Mouse (Mus musculus) embryonic fibroblast, embryonic 13.5 days (primary cell): ENCODE measurements at regions not wholly inside any gene's neighbourhood (a gene's known extent, or its start where the extent isn't known, plus 50 kb on each side); places are given as distances from the start of the nearest gene placed in this dataset.

ENCODE experiments used
- H3K27ac ChIP-seq: 2 replicates; pipeline ENCODE4 v1.5.1; 2012; ENCODE audit warnings: low read length, control low read depth, inconsistent platforms; ENCODE audit not compliant: insufficient read depth
- H3K4me1 ChIP-seq: 2 replicates; pipeline ENCODE4 v1.6.1; 2011; ENCODE audit warnings: low read length; ENCODE audit not compliant: control insufficient read depth, insufficient read depth
- H3K4me3 ChIP-seq: 2 replicates; pipeline ENCODE4 v1.5.1; 2011; ENCODE audit warnings: mild to moderate bottlenecking, control low read depth, low read length; ENCODE audit not compliant: insufficient read depth
- CTCF ChIP-seq: IDR thresholded peaks from 2 replicates; pipeline ENCODE4 v1.5.1; 2011; ENCODE audit warnings: mild to moderate bottlenecking, control low read depth, low read length, moderate library complexity, borderline replicate concordance; ENCODE audit not compliant: insufficient read depth
- POLR2A ChIP-seq: IDR thresholded peaks from 2 replicates; pipeline ENCODE4 v1.6.1; 2011; ENCODE audit warnings: low read depth, mild to moderate bottlenecking, control low read depth, low read length, moderate library complexity

DNA sequence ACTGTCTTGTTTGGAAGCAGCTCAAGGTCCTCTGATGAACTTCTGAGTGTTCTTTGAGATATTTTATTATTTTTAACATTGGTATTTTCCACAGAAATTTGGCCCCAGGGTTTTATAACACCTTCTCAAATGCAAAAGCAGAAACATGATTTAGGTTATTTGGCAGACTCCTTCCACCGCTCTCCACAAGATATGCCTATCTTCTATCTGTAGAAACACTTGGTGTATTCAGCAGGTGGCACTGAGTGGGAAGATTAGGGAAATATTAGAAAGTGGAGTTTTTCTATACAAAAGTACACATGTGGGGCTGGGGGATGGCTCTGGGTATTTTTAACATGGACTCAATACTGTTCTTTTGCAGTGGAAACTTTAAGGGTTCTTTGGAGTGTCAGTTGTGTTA, 475.3 kb downstream of the Dach1 start:
- Histone ChIP-seq H3K4me3 (no peak overlapping the region), H3K27ac (no peak overlapping the region), H3K4me1 (no peaks in the 10 kb centered on the region)
- TF ChIP-seq CTCF (no peak), POLR2A (no peak)

DNA sequence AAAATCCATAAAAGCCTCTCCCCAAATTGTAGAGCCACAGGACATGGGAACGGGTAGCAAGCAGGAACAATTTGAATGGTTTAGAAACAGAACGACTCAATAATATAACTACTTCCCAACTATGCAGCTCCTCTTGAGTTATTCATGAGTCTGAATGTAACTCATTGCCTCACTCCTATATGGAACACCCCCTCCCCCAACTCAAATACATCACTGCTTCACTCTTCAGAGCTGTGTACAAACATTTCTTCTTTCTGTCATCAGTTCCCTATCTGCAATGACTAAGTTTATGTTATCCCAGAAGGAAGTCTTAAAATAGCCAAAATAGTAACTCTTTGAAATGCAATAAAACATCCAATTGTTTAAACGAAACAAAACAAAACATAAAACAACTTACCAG, 484.9 kb downstream of the Dach1 start:
- H3K27ac ChIP-seq = no peak overlapping the region
- no peak for TF ChIP-seq CTCF
- no peak for TF ChIP-seq POLR2A
- H3K4me3 ChIP-seq = no peak overlapping the region
- no peaks in the 10 kb centered on the region for H3K4me1 ChIP-seq

DNA sequence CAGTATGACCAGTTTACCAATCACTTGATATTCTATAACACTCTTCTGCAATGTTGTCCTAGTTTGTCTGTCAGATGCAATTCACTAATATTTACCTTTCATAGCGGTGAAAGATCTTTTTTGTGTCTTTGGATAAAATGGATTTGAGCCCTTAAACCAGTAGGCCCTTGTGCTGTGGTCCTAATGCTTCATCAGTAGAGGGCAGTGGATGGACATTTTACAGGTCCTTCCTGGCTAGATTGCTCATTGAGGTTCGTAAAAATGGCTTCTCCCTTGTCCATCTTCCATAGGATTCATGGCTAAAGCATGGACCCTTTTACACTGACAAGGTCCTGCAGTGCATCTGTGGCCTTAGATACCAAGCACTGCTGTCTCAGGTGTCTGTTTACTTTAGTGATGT, 501.8 kb downstream of the Dach1 start:
- TF ChIP-seq CTCF = no peak
- no peak for TF ChIP-seq POLR2A
- no peak overlapping the region for H3K27ac ChIP-seq
- no peak overlapping the region for H3K4me3 ChIP-seq
- H3K4me1 ChIP-seq = no peaks in the 10 kb centered on the region

DNA sequence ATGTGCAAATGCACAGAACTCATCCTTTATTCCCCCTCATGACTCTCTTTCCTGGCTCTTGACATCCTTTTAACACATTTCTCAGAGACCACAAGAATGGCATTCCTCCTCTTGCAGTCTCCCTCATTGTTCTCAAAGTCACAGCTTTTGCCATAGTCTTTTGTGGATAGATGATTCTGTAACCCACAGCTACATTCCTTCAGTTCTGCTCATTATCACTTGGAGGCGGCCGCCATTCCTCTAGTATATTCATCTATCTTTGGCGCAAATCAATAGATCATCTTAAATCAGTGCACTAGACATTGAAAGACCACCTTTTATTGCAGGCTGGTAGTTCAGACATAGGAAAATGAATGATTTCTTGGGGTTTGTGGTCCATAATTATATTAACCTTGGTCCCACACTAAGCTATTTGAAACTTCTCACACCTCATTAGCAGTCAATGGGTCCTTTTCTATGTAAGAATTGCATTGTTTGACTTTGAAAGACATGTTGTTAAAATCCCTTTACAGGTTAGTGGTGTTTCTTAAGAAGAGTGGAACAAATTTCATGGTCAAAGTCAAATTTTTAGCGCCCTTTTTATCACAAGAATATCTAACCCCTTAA, 531.3 kb downstream of the Dach1 start:
- H3K4me1 ChIP-seq = no peaks in the 10 kb centered on the region
- H3K4me3 ChIP-seq = no peak overlapping the region
- H3K27ac ChIP-seq = no peak overlapping the region
- no peak for TF ChIP-seq CTCF
- no peak for TF ChIP-seq POLR2A

DNA sequence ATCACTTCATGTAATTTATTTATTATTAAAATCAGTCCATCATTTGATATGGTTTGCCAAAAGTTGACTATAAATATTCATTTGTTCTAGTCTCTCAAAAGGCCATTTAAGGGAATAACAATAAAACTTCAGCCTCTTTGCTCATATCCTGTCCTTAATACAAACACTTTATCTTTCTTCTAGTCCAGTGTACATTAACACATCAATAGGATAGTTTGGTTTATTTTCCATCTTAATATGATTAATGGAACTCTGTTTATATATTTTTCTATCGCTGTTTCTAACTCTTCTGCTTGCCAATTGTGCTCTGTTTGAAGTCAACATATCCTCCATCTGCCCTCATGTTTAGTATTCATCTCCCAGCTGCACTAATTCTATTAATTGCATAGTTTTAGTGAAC, 558.1 kb downstream of the Dach1 start:
- no peak overlapping the region for H3K27ac ChIP-seq
- H3K4me1 ChIP-seq = no peaks in the 10 kb centered on the region
- TF ChIP-seq CTCF = no peak
- no peak overlapping the region for H3K4me3 ChIP-seq

DNA sequence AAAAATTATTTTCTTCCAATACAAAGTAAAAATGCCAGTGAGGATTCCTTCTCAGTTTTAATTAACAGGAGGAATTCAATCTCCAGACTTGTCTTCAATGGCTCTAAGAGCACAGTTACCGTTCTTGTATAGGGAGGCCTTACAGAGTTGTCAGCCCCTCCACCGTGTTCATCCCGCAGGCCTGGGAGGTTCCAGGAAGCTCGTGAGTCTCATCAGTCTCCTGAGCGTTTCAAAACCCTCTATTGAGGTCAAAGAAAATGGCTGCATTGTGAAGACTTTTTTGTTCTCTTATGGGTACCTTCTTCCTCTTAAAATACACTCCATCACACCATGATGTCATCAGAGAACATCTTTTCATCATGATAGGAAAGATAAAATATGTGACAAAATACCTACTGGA, 572.9 kb downstream of the Dach1 start:
- Histone ChIP-seq H3K27ac (no peak overlapping the region), H3K4me3 (no peak overlapping the region), H3K4me1 (no peaks in the 10 kb centered on the region)
- TF ChIP-seq CTCF (no peak), POLR2A (no peak)

DNA sequence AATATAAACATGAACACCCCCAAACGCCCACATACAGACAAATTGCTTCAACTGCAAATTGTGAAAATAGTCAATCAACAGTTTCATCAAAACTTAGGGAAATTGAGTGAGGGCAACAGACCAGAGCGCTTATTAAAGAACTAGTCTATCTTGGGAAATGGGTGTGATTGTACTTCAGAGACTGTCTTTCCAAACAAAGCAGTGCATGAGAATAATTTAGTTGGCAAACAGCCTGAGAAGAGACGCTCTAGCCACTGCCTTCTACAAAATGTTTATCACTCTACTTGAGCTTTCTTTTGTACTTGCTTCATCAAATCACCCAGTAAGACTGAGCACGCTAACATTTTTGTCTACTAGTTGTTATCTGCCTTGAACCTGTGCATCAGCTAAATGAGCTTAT, 581.0 kb downstream of the Dach1 start:
- no peak for TF ChIP-seq CTCF
- Histone ChIP-seq H3K4me1 (no peaks in the 10 kb centered on the region), H3K4me3 (no peak overlapping the region), H3K27ac (no peak overlapping the region)

DNA sequence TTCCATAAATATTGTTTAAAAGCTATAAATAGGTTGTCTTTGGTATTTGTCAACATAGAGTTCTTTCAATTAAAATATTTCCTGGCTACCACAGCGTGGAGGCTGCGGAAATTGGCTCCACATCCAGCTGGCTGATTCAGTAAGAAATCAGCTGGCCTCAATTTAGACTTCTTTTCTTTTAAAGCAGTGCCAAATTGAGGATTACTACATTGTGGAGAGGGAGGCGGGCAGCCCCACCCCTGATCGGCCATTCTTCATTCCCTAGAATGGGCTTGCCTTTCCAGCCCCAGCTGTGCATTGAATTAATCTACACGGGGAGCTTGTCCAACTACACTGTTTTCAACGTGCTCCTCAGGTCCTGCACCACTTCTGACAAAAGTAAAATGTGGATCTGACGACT, 581.4 kb downstream of the Dach1 start:
- H3K27ac ChIP-seq = no peak overlapping the region
- TF ChIP-seq CTCF = no peak
- no peak for TF ChIP-seq POLR2A
- H3K4me1 ChIP-seq = no peaks in the 10 kb centered on the region
- no peak overlapping the region for H3K4me3 ChIP-seq

DNA sequence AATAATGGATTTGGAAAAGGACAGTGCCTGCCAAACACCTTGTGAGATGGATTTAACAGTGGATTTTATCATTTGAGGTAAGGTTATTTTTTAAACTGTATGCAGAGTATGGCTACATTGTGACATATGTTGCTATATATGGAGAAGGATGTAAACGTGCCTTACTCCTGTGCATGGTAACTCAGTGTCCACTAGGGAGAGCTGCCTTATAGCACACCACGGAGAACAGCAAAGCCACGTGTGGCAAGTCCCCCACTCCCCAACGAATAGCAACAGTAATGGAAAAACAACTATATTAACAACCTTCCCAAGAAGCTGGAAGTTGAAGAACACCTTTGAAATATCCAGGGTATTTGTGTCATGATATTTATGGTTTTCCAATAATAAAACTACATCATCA, 582.6 kb downstream of the Dach1 start:
- Histone ChIP-seq H3K4me1 (no peaks in the 10 kb centered on the region), H3K27ac (no peak overlapping the region), H3K4me3 (no peak overlapping the region)
- no peak for TF ChIP-seq POLR2A
- peak; percentile 69; the same call in 1 of the 2 replicates for TF ChIP-seq CTCF

DNA sequence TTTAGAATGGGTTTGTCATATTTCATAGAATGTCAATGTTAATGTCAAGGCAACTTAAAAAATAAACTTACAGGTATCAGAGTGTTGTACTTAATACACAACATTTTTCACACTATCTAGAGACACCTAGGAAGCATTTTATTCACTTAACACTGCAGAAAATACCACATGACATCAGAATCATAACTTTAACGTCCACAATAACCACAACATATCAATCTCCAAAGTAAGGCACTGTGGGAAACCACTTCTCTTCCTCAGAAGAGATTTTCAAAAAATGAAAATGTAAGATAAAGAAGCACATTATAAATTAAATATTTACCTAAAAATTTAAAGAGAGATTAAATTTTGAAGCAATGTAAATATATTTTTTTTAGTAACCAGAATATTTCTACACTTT, 599.3 kb downstream of the Dach1 start:
- no peak overlapping the region for H3K4me3 ChIP-seq
- no peaks in the 10 kb centered on the region for H3K4me1 ChIP-seq
- TF ChIP-seq POLR2A (no peak), CTCF (no peak)
- no peak overlapping the region for H3K27ac ChIP-seq

DNA sequence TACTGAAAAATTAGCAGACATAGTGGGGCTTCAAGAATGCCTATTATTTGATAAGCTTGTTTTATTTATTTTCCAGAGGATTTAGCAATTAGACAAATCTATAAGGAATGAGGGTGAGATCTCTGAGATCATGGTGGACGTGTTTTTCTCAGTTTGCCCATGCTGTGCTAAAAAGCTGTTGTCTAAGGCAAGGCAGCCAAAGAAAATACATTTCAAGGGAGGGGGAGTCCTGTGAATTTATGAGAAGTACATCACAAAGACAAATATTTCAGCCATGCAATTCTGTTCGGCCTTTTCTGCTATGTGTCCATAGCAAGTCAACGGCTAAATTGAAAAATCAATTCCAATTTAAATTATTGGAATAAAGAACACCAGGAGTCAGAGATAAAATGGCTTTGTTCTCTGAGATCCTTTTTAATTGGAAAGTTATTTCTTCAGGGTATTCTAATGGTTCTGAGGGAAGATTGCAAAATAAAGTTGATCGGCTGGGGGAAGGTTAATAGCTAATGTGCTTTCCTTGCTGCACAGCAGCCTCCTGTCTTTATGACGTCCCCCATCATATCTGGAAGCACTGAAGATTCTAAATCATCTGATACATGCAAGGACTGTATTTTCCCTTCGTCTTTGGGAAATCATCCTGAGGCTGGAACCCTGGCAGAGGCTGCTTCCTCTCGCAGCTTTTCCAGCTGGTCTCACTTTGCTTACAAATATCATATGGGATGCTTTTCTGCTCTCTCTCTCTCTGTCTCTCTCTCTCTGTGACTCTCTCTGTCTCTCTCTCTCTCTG, 609.3 kb downstream of the Dach1 start:
- Histone ChIP-seq H3K27ac (no peak overlapping the region), H3K4me1 (no peaks in the 10 kb centered on the region), H3K4me3 (no peak overlapping the region)

More for the DNA sequence above, 609.3 kb downstream of the Dach1 start:
- TF ChIP-seq CTCF (no peak), POLR2A (no peak)
